Mouse (Mus musculus): ENCODE measurements at regions not wholly inside any gene's neighbourhood (a gene's known extent, or its start where the extent isn't known, plus 50 kb on each side); places are given as distances from the start of the nearest gene placed in this dataset.

DNA sequence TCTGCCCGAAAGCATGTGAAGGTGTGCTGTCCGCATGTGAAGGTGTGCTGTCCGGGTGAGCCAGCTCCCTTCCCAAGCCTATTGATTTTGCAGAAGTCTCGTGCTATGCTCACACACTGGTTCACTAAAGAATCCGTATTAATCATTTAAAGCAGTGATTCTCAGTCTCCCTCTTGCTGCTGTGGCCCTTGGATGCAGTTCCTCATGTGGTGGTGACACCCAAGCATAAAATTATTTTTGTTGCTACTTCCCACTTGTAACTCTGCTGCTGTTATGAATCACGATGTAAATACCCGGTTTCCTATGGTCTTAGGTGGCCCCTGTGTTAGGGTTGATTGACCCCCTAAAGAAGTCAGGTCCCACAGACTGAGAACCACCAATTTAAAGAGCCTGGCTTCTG, 55.7 kb upstream of the Emb start:
- no peak for DNase-seq (ENCODE audit: low read depth, low spot score)

GRCm38 (mm10) chr13:117143828-117144227, 64.5 kb upstream of the Emb start:
- peak; percentile 44 for DNase-seq (ENCODE audit: low read depth, low spot score)

GRCm38 (mm10) chr13:117143255-117143654, 65.1 kb upstream of the Emb start:
- DNase-seq (ENCODE audit: low read depth, low spot score), result no peak

GRCm38 (mm10) chr13:117134352-117134751, 74.0 kb upstream of the Emb start:
- no peak for DNase-seq (ENCODE audit: low read depth, low spot score)

DNA sequence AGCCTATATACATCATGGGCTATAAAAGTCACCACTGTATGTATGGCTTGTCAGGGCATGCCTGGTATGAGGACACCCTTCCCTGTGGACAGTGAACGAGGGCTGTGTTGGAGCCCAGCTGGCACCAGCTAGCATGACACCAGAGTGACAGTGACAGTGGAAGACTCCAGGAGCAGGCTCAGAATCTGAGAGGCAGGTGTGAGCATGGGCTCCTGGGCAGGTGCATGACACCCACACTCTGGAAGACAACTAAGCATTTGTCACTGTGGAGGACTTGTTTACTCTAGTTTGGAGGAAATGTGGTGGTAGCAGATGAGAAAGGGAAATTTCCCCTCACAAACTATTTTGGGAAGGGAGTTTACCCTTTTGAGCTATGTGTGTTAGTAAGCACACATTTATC, 76.2 kb upstream of the Emb start:
- DNase-seq (ENCODE audit: low read depth, low spot score), result no peak

GRCm38 (mm10) chr13:117127813-117128549, 80.4 kb upstream of the Emb start:
- no peak for DNase-seq (ENCODE audit: low read depth, low spot score)

DNA sequence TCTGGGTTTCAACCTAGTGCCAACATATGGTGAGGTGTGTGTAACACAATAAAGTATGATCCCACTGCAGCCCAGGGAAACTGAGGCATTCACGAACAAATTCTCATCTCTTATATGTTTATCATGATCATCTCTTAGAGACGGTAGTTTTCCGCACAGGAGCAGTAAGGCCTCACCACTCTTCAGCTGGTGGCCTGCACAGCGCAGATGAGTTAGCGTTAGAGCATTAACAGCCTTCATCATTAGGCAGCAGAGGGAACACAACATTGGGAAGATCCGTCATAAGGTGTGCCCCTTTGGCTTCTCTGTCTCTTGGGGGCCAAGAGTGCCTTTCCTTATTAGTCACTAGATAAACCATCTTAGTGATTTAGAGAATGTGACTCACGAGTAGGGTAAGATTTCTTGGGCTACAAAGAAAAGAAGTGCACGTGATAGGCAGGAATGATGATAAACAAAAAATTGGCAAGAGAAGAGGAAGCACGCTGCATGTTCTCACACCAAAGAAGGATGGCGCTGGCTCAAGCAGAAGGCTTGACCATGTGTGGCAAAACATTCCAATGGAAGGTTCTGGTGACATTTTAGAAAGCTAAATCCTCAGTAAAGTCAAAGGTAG, 81.1 kb upstream of the Emb start:
- no peak for DNase-seq (ENCODE audit: low read depth, low spot score)

DNA sequence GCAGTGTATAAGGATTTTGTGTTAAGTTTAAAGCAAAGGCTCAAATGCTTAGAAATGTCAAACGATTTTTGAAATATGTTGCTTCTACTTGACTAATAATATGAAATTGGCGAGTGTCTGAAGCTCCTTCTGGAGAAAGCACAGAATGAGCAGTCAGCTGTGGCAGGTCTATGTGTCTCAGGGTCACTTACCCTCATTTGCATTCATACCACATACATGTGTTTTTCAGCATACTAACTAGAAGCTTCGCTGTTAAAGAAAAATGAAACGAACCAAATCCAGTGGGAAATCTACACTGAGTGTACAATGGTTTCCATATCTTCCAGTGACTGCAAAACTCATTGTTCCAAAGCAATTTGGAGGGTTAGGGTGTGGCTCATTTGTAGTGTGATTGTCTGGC, 88.7 kb upstream of the Emb start:
- no peak for DNase-seq (ENCODE audit: low read depth, low spot score)

- no peak for DNase-seq (ENCODE audit: low read depth, low spot score)
Observed at GRCm38 (mm10) chr13:117114797-117115196, 89.5 kb upstream of the Parp8 start.

DNA sequence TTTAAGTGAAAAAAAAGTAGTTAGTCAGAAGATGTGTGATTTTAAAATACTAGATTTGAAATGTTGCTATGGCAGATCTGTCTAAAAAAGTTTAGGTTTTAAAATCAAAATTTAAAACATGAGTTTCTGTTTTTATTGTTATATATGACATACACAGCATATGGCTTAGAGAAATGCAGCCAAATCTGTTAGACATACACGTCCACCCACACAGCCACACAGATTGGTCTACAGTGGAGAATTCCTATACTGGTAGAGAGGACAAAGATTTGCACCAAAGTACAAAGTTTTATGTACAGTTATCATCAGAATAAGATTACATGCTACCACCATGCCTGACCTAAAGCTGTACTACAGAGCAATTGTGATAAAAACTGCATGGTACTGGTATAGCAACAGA, 87.1 kb upstream of the Parp8 start:
- DNase-seq (ENCODE audit: low read depth, low spot score), result peak; percentile 52

- DNase-seq (ENCODE audit: low read depth, low spot score), result peak; percentile 8
Observed at GRCm38 (mm10) chr13:117105151-117105660, 79.9 kb upstream of the Parp8 start.

DNA sequence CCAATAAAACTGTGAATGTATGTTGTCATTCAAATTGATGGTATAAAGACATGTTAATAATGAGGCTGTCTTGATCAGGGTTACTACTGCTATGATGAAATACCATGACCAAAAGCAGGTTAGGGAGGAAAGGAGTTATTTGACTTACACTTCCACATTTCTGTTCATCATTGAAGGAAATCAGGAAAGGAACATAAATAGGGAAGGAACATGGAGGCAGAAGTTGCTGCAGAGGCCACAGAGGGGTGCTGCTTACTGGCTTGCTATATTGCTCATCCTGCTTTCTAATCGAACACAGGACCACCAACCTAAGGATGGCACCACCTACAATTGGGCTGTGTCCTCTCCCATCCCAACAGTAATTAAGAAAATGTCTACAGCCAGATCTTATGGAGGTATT, 69.4 kb upstream of the Parp8 start:
- no peak for DNase-seq (ENCODE audit: low read depth, low spot score)

- DNase-seq (ENCODE audit: low read depth, low spot score), result no peak
Observed at GRCm38 (mm10) chr13:117088629-117089028, 63.3 kb upstream of the Parp8 start.

DNA sequence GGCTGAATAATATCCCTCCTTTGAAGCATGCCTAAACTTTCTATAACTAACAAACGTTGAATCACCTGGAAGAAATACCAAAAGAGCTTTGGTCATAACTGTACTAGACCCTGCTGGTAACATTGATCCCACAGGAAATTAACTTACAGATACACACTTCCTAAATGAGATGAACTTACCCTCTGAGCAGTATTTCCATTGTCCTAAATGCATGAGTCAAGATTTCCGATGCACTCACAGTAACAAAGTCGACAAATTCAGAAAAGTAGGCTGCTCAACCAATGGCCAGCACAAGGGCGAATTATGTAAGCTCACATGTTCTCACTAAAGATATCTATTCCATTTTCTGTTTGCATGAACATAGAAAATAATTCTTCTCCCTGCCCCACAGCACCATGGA, 57.4 kb upstream of the Parp8 start:
- no peak for DNase-seq (ENCODE audit: low read depth, low spot score)

DNA sequence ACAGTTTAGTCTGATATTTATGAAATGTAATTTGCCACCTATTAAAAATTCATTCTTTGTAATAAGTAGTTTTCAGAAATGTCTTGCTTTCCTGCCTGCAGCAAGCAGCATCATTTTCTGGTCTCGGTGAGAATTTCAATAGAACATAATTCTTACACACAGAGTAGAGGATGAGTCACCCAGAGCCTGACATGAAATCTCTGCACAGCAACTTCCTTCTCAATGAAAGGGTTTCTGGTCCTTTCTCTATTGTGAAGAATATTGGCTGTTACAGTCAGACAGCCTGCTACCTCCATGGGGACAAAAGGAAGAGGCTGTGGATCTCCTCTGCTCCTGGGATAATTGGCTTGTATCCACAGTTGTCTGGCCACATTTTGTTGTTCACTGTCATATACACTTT, 54.0 kb upstream of the Parp8 start:
- peak; percentile 59 for DNase-seq (ENCODE audit: low read depth, low spot score)
